Mouse (Mus musculus) T-helper 2 cell (primary cell): ENCODE results near the gene Clrn3.

ENCODE experiments used
- in situ Hi-C: fragments of 300-600 bp; cut with MboI, MseI; formaldehyde crosslinking; loops from one replicate; pipeline ENCODE4 v1.15.1; 2025; ENCODE audit warnings: high pct_unique_total_duplicates

Clrn3 gene

GRCm38 (mm10) chr7:135488214-135488810, 40.1 kb downstream of the Clrn3 start:
- in situ Hi-C loops: loop anchor here (5.0 kb wide), 1 partner anchor 86 kb away; no protein-coding TSS in a partner anchor

- in situ Hi-C loops: loop anchor here (5.0 kb wide), 1 partner anchor 85 kb away; no protein-coding TSS in a partner anchor
Observed at GRCm38 (mm10) chr7:135487423-135487822, 41.0 kb downstream of the Clrn3 start.

GRCm38 (mm10) chr7:135486645-135487382, 41.6 kb downstream of the Clrn3 start:
- in situ Hi-C loops: loop anchor here (5.0 kb wide), 1 partner anchor 85 kb away; no protein-coding TSS in a partner anchor

GRCm38 (mm10) chr7:135485796-135486410, 42.6 kb downstream of the Clrn3 start:
- in situ Hi-C loops: loop anchor here (5.0 kb wide), 1 partner anchor 84 kb away; no protein-coding TSS in a partner anchor

GRCm38 (mm10) chr7:135485116-135485795, 43.2 kb downstream of the Clrn3 start:
- in situ Hi-C loops: loop anchor here (5.0 kb wide), 1 partner anchor 83 kb away; no protein-coding TSS in a partner anchor

- in situ Hi-C loops: no loop called here
Observed at GRCm38 (mm10) chr7:135484341-135484740, 44.1 kb downstream of the Clrn3 start.

- in situ Hi-C loops: no loop called here
Observed at GRCm38 (mm10) chr7:135483751-135484150, 44.7 kb downstream of the Clrn3 start.

GRCm38 (mm10) chr7:135481150-135481549, 47.3 kb downstream of the Clrn3 start:
- in situ Hi-C loops: no loop called here

GRCm38 (mm10) chr7:135479912-135480311, 48.5 kb downstream of the Clrn3 start:
- in situ Hi-C loops: no loop called here

GRCm38 (mm10) chr7:135479322-135479880, 49.1 kb downstream of the Clrn3 start:
- in situ Hi-C loops: no loop called here

GRCm38 (mm10) chr7:135477256-135477655, 51.2 kb downstream of the Clrn3 start:
- in situ Hi-C loops: no loop called here

GRCm38 (mm10) chr7:135475981-135476380, 52.5 kb downstream of the Clrn3 start:
- in situ Hi-C loops: no loop called here

GRCm38 (mm10) chr7:135470319-135470718, 58.1 kb downstream of the Clrn3 start:
- in situ Hi-C loops: no loop called here

- in situ Hi-C loops: no loop called here
Observed at GRCm38 (mm10) chr7:135468631-135469030, 59.8 kb downstream of the Clrn3 start.

GRCm38 (mm10) chr7:135465293-135465692, 63.2 kb downstream of the Clrn3 start:
- in situ Hi-C loops: no loop called here

- in situ Hi-C loops: no loop called here
Observed at GRCm38 (mm10) chr7:135464689-135465259, 63.7 kb downstream of the Clrn3 start.
